Mouse (Mus musculus): ENCODE measurements around the gene Kcnc1. TPM values are rescaled to one million over a fixed set of nuclear protein-coding genes. Genes with fewer than 3 reads are reported as not detected.

Gene Kcnc1
- polyA plus RNA-seq, 1 experiment from 2014 or later = 0.24 TPM

DNA sequence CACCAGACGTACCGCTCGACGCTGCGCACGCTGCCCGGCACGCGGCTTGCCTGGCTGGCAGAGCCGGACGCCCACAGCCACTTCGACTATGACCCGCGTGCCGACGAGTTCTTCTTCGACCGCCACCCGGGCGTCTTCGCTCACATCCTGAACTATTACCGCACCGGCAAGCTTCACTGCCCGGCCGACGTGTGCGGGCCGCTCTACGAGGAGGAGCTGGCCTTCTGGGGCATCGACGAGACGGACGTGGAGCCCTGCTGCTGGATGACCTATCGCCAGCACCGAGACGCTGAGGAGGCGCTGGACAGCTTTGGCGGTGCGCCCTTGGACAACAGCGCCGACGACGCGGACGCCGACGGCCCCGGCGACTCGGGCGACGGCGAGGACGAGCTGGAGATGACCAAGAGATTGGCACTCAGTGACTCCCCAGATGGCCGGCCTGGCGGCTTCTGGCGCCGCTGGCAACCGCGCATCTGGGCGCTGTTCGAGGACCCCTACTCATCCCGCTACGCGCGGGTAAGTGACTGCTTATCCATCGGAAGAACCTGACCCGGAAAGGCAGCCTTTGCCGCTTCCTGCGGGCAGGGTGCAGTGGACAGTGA lies 1.5 kb downstream of the Kcnc1 start:
- H3K4me3 ChIP-seq = peak overlapping the region; percentile 66
- no peaks in the 10 kb centered on the region for H3K36me3 ChIP-seq (replicated peaks)
- peaks cover 25% of the 10 kb centered on the region for H3K4me1 ChIP-seq
- 14% methylated on average over 70 of the region's 70 CpGs for WGBS
- DNase-seq (ENCODE audit: extremely low spot score, low spot score) = no peak
- H3K9me3 ChIP-seq = no peaks in the 10 kb centered on the region
- no peak overlapping the region for H3K27ac ChIP-seq
- peaks cover 86% of the 10 kb centered on the region for H3K27me3 ChIP-seq (ENCODE audit: poor library complexity, severe bottlenecking)

DNA sequence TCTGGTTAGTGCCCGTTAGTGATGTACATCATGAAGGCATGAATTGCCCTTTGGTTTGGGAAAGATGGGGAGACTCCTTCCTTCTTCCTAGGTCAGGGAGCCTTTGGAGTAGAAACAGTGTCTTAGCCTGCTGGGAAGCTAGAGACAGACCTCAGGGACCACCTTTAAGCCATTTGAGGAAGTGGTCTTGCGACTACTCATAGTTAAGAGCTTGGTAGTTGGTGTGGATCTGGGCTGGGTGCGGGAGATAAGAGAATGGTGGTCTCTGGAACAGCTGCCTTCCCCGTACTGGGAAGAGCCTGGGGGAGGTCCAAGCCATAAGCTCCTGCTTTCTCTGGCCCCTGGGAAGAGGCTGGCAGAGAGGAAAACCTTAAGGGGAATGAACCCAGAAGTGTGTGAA lies 2.3 kb downstream of the Kcnc1 start:
- no peak overlapping the region for H3K4me3 ChIP-seq
- peaks cover 25% of the 10 kb centered on the region for H3K4me1 ChIP-seq
- WGBS = 73% methylated on average over 4 of the region's 4 CpGs
- no peaks in the 10 kb centered on the region for H3K9me3 ChIP-seq
- no peak for DNase-seq (ENCODE audit: extremely low spot score, low spot score)
- H3K36me3 ChIP-seq (replicated peaks) = no peaks in the 10 kb centered on the region
- H3K27me3 ChIP-seq (ENCODE audit: poor library complexity, severe bottlenecking) = peaks cover 79% of the 10 kb centered on the region
- H3K27ac ChIP-seq = no peak overlapping the region

DNA sequence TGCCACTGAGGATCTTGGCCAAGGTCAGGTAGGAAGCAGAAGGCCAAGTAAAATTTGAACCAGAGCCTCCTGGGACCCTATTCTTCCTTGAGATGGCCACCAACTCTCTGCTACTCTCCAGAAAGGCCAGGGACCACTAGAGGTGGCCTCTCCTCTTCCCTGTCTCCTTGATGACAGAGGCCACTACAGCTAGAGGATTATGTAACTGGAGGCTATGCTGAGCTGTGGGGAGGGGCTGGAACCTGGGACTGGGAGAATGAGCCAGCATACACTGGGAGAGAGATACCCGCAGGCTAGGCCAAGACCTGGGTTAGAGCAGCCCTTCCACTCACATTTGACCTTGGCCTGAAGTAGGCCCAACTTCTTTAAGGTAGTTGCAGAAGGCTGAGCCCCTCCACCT lies 3.4 kb downstream of the Kcnc1 start:
- Histone ChIP-seq H3K4me1 (peaks cover 25% of the 10 kb centered on the region), H3K9me3 (no peaks in the 10 kb centered on the region), H3K27me3 (ENCODE audit: poor library complexity, severe bottlenecking) (peaks cover 69% of the 10 kb centered on the region), H3K27ac (no peak overlapping the region), H3K36me3 (replicated peaks) (no peaks in the 10 kb centered on the region), H3K4me3 (no peak overlapping the region)
- WGBS = 91% methylated on average over 1 of the region's 1 CpGs
- no peak for DNase-seq (ENCODE audit: extremely low spot score, low spot score)

- no peaks in the 10 kb centered on the region for H3K36me3 ChIP-seq (replicated peaks)
- H3K27me3 ChIP-seq (ENCODE audit: poor library complexity, severe bottlenecking) = peaks cover 68% of the 10 kb centered on the region
- peaks cover 25% of the 10 kb centered on the region for H3K4me1 ChIP-seq
- no peaks in the 10 kb centered on the region for H3K9me3 ChIP-seq
- H3K4me3 ChIP-seq = no peak overlapping the region
- no peak overlapping the region for H3K27ac ChIP-seq
- DNase-seq (ENCODE audit: extremely low spot score, low spot score) = no peak
- WGBS = 59% methylated on average over 8 of the region's 8 CpGs
Observed at GRCm38 (mm10) chr7:46400346-46400745, 4.0 kb downstream of the Kcnc1 start.

GRCm38 (mm10) chr7:46401371-46402180 lies 5.3 kb downstream of the Kcnc1 start:
- Histone ChIP-seq H3K36me3 (replicated peaks) (no peaks in the 10 kb centered on the region), H3K9me3 (no peaks in the 10 kb centered on the region), H3K4me3 (no peak overlapping the region), H3K4me1 (peaks cover 15% of the 10 kb centered on the region), H3K27me3 (ENCODE audit: poor library complexity, severe bottlenecking) (peaks cover 56% of the 10 kb centered on the region), H3K27ac (no peak overlapping the region)
- WGBS = 73% methylated on average over 3 of the region's 3 CpGs
- DNase-seq (ENCODE audit: extremely low spot score, low spot score) = no peak

DNA sequence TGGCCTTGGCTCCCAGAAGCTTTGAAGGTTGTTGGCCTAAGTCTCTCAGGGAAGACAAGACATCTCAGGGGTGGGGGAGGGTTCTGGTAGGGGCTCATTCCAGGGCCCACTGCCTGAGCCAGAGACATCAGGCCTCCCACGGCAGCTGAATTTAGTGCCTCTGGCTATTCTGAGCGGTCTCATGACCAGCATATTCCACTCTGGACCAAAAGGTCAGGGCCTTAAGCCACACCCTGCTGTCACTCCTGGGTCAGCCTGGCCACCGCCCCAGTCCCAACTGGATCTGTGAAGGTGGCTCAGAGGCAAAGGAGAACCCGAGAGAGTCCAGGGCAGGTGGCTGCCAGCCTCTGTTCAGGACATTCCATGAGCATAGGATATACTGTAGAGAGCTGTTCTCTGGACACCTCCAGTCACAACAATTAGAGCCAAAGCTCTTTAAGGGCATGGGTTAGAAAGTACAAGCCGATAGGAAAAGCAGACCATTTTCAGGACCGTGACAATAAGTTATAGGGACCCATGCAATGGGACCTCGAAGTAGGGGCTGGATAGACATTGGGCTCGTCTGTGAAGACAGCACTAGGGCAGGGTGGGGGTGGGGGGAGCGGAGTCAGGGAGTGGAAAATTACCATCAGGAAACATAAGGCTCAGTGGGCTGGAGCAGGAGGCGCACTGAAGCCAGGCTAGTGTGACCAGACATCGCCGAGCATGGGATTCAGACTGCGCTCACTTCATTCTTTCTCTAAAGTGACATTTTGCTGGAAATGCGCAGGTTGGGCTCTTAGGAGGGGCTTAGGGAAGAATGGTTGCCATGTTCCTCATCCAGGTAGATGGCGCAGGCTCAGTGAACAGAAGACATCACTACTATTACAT lies 7.6 kb downstream of the Kcnc1 start:
- DNase-seq (ENCODE audit: extremely low spot score, low spot score) = no peak
- no peaks in the 10 kb centered on the region for H3K4me1 ChIP-seq
- WGBS = 86% methylated on average over 15 of the region's 15 CpGs
- H3K4me3 ChIP-seq = no peak overlapping the region
- H3K9me3 ChIP-seq = no peaks in the 10 kb centered on the region
- no peaks in the 10 kb centered on the region for H3K36me3 ChIP-seq (replicated peaks)
- peaks cover 33% of the 10 kb centered on the region for H3K27me3 ChIP-seq (ENCODE audit: poor library complexity, severe bottlenecking)
- no peak overlapping the region for H3K27ac ChIP-seq

GRCm38 (mm10) chr7:46404756-46405155 lies 8.5 kb downstream of the Kcnc1 start:
- H3K4me1 ChIP-seq = no peaks in the 10 kb centered on the region
- no peak for DNase-seq (ENCODE audit: extremely low spot score, low spot score)
- 87% methylated on average over 7 of the region's 7 CpGs for WGBS
- H3K27ac ChIP-seq = no peak overlapping the region
- H3K36me3 ChIP-seq (replicated peaks) = no peaks in the 10 kb centered on the region
- no peaks in the 10 kb centered on the region for H3K9me3 ChIP-seq
- no peak overlapping the region for H3K4me3 ChIP-seq
- peaks cover 24% of the 10 kb centered on the region for H3K27me3 ChIP-seq (ENCODE audit: poor library complexity, severe bottlenecking)

DNA sequence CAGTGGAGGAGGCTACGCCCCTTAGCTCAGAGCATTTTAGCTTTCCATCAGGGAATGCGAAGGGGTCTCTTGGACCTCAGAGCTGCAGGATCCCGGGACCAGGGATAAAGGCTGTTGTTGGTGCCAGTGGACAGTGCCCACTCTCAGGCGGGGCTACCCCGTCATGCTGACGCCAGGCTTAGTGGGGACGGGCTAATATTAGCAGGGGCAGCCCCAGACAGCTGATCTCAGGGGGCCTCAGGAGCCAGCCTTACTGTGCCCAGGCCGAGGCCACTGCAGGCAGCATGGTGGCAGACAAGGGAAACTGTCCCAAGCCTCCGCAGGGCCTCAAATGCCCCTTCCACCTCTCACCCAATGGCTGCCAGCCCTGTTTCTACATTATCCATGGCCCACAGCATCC lies 12.3 kb downstream of the Kcnc1 start:
- H3K27me3 ChIP-seq (ENCODE audit: poor library complexity, severe bottlenecking) = peaks cover 7% of the 10 kb centered on the region
- no peak overlapping the region for H3K27ac ChIP-seq
- H3K36me3 ChIP-seq (replicated peaks) = no peaks in the 10 kb centered on the region
- no peaks in the 10 kb centered on the region for H3K4me1 ChIP-seq
- H3K9me3 ChIP-seq = no peaks in the 10 kb centered on the region
- DNase-seq (ENCODE audit: extremely low spot score, low spot score) = no peak
- no peak overlapping the region for H3K4me3 ChIP-seq
- WGBS = 83% methylated on average over 9 of the region's 9 CpGs

DNA sequence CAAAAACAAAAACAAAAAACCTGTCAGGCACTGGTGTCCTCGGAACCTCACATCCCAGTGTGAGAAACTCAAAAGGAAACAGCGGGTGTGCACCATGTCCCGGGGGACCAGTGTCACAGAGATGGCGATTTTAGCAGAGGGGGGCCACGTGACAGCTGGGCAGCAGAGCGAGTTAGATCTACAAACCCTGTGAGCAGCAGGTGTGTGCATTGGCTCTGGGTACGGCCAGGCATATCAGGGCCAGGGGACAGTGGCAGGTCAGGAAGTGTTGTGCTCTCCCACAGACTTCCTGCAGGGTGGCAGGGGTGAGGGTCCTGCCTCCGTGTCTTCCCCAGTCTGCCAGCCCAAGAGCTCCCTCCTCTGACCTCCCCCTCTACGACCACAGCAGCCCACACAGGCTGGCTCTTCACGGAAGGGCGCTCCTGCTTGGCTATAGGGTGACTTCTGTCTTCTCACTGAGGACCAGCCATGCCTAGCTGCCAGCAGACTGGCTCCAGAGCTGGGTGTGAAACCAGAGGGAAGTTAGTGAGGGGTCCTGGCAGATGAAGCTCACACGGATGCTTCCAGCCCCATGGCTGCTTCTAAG lies 13.0 kb downstream of the Kcnc1 start:
- no peaks in the 10 kb centered on the region for H3K36me3 ChIP-seq (replicated peaks)
- H3K4me3 ChIP-seq = no peak overlapping the region
- H3K27me3 ChIP-seq (ENCODE audit: poor library complexity, severe bottlenecking) = peaks cover 7% of the 10 kb centered on the region
- no peak overlapping the region for H3K27ac ChIP-seq
- 47% methylated on average over 12 of the region's 12 CpGs for WGBS
- H3K9me3 ChIP-seq = no peaks in the 10 kb centered on the region
- DNase-seq (ENCODE audit: extremely low spot score, low spot score) = no peak
- no peaks in the 10 kb centered on the region for H3K4me1 ChIP-seq

DNA sequence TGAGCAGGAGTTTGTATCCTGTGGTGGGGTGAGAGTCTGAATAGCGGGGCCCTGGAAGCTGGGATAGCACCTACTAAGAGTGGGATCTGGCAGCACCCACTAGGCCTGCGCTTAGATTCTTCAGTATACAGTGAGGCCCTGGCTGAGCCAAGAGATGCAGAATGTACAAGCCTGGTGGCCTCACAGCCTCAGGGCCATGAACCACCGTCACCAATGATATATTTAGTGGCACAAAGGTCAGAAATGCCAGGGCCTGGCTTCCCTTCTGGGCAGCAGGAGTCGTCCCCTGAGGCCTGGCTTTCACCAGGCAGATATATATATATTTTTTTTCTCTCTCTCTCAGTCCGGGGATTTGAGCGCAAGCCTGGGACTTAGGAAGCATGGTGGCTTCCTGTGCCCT lies 14.4 kb downstream of the Kcnc1 start:
- DNase-seq (ENCODE audit: extremely low spot score, low spot score) = no peak
- 95% methylated on average over 6 of the region's 6 CpGs for WGBS
- Histone ChIP-seq H3K36me3 (replicated peaks) (no peaks in the 10 kb centered on the region), H3K4me3 (no peak overlapping the region), H3K4me1 (no peaks in the 10 kb centered on the region), H3K27ac (no peak overlapping the region), H3K27me3 (ENCODE audit: poor library complexity, severe bottlenecking) (no peaks in the 10 kb centered on the region), H3K9me3 (no peaks in the 10 kb centered on the region)

- WGBS = 89% methylated on average over 5 of the region's 5 CpGs
- no peaks in the 10 kb centered on the region for H3K27me3 ChIP-seq (ENCODE audit: poor library complexity, severe bottlenecking)
- no peaks in the 10 kb centered on the region for H3K9me3 ChIP-seq
- no peaks in the 10 kb centered on the region for H3K4me1 ChIP-seq
- no peak for DNase-seq (ENCODE audit: extremely low spot score, low spot score)
- no peak overlapping the region for H3K4me3 ChIP-seq
- H3K27ac ChIP-seq = no peak overlapping the region
- no peaks in the 10 kb centered on the region for H3K36me3 ChIP-seq (replicated peaks)
Observed at GRCm38 (mm10) chr7:46412823-46413222, 16.5 kb downstream of the Kcnc1 start.

- no peak overlapping the region for H3K4me3 ChIP-seq
- no peak for DNase-seq (ENCODE audit: extremely low spot score, low spot score)
- no peaks in the 10 kb centered on the region; the same call in 1 of the 2 replicates for H3K4me1 ChIP-seq
- no peaks in the 10 kb centered on the region for H3K27me3 ChIP-seq (ENCODE audit: poor library complexity, severe bottlenecking)
- H3K36me3 ChIP-seq (replicated peaks) = no peaks in the 10 kb centered on the region
- no peaks in the 10 kb centered on the region for H3K9me3 ChIP-seq
- H3K27ac ChIP-seq = no peak overlapping the region
- WGBS = 85% methylated on average over 6 of the region's 6 CpGs
Observed at GRCm38 (mm10) chr7:46413959-46414725, 17.8 kb downstream of the Kcnc1 start.
